Mouse (Mus musculus): ENCODE results near the gene Ypel2. TPM values are rescaled to one million over a fixed set of nuclear protein-coding genes. Genes with fewer than 3 reads are reported as not detected.

The Ypel2 gene
- polyA plus RNA-seq, 2 experiments = 6.8 to 9.2 TPM

- 54% methylated on average over 15 of the region's 15 CpGs for WGBS
- Histone ChIP-seq H3K4me3 (replicated peaks; ENCODE audit: low read length) (no peak overlapping the region), H3K9me3 (ENCODE audit: control insufficient read depth, low read length) (no peaks in the 10 kb centered on the region), H3K9ac (ENCODE audit: low read depth, low read length, severe bottlenecking) (no peak overlapping the region), H3K36me3 (ENCODE audit: control insufficient read depth, insufficient read depth, low read length) (no peaks in the 10 kb centered on the region), H3K27me3 (ENCODE audit: control insufficient read depth, insufficient read depth, low read length) (no peaks in the 10 kb centered on the region), H3K4me1 (ENCODE audit: control insufficient read depth, insufficient read depth, low read length) (peaks cover 19% of the 10 kb centered on the region), H3K27ac (replicated peaks; ENCODE audit: low read depth, low read length) (no peak overlapping the region), H3K4me2 (replicated peaks; ENCODE audit: low read depth, low read length, severe bottlenecking) (no peak overlapping the region)
- DNase-seq (ENCODE audit: low spot score) (no peak), ATAC-seq (ENCODE audit: low FRiP score, low read depth) (no peak)
- TF ChIP-seq POLR2A (IDR thresholded peaks at IDR 0.05; ENCODE audit: borderline replicate concordance, extremely low read depth, insufficient read depth, insufficient read length) = no peak
Observed at GRCm38 (mm10) chr11:86892996-86893670, 100.4 kb downstream of the Ypel2 start.

Other genes with a start within 250 kb of the Ypel2 start
- 116 and 120 TPM in 2 replicates for gene Cltc, start 236.1 kb downstream of the Ypel2 start, polyA plus RNA-seq (2012; rRNA removed)
- gene Cltc, start 236.1 kb downstream of the Ypel2 start, polyA plus RNA-seq (2014; fragmentation: Nextera tagmentation; extraction: Ambion mirVana) = 156 and 162 TPM in 2 replicates
- 13.9 and 15.2 TPM in 2 replicates for gene Dhx40, start 186.0 kb downstream of the Ypel2 start, polyA plus RNA-seq (2012; rRNA removed)
- gene Dhx40, start 186.0 kb downstream of the Ypel2 start, polyA plus RNA-seq (2014; fragmentation: Nextera tagmentation; extraction: Ambion mirVana) = 23.3 and 27.8 TPM in 2 replicates
- 8.1 and 8.8 TPM in 2 replicates for gene Gdpd1, start 80.4 kb upstream of the Ypel2 start, polyA plus RNA-seq (2012; rRNA removed)
- gene Gdpd1, start 80.4 kb upstream of the Ypel2 start, polyA plus RNA-seq (2014; fragmentation: Nextera tagmentation; extraction: Ambion mirVana) = 19.3 and 22.0 TPM in 2 replicates
- gene Smg8, start 93.1 kb upstream of the Ypel2 start, polyA plus RNA-seq (2012; rRNA removed) = 18.6 and 19.5 TPM in 2 replicates
- gene Smg8, start 93.1 kb upstream of the Ypel2 start, polyA plus RNA-seq (2014; fragmentation: Nextera tagmentation; extraction: Ambion mirVana) = 20.3 and 21.5 TPM in 2 replicates
- 13.9 and 16.0 TPM in 2 replicates for gene Prr11, start 115.0 kb upstream of the Ypel2 start, polyA plus RNA-seq (2012; rRNA removed)
- 9.9 and 10.6 TPM in 2 replicates for gene Prr11, start 115.0 kb upstream of the Ypel2 start, polyA plus RNA-seq (2014; fragmentation: Nextera tagmentation; extraction: Ambion mirVana)
- 56.9 and 58.2 TPM in 2 replicates for gene Ska2, start 115.5 kb upstream of the Ypel2 start, polyA plus RNA-seq (2012; rRNA removed)
- 50.6 and 56.4 TPM in 2 replicates for gene Ska2, start 115.5 kb upstream of the Ypel2 start, polyA plus RNA-seq (2014; fragmentation: Nextera tagmentation; extraction: Ambion mirVana)
- 9.6 and 12.3 TPM in 2 replicates for gene Trim37, start 133.4 kb upstream of the Ypel2 start, polyA plus RNA-seq (2012; rRNA removed)
- 21.9 and 25.1 TPM in 2 replicates for gene Trim37, start 133.4 kb upstream of the Ypel2 start, polyA plus RNA-seq (2014; fragmentation: Nextera tagmentation; extraction: Ambion mirVana)

All from limb, embryonic 14.5 days (tissue).